Mouse (Mus musculus) ES-Bruce4 (cell line): ENCODE measurements around the gene Nelfb.

ENCODE experiments used
- CTCF ChIP-seq: IDR thresholded peaks from one replicate; pipeline ENCODE4 v1.8.1; 2011; ENCODE audit warnings: low read depth, low read length
- POLR2A ChIP-seq: IDR thresholded peaks from one replicate; pipeline ENCODE4 v1.8.1; 2011; ENCODE audit warnings: low read length; ENCODE audit not compliant: insufficient read depth

DNA sequence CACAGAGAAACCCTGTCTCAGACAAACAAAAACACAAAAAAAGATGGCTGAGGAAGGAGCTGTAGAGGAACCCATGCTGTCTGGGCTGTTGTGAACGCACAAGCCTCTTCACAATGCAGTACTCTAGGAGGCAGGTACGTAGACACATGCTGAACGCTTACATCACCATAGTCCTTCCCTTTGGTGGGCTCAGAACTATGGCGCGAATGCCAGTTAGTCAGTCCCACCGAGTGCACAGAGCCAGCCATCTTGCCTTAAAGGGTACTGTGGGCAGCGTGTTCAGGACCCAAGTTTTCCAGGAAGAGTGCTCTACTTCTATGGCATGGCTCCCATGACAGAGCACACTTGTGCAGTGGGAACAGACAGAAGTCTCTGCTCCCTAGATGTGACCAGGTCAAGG lies 26.8 kb downstream of the Nelfb start:
- TF ChIP-seq CTCF (no peak), POLR2A (no peak)
